ENCODE assay signal across 8 mouse cellular contexts in genomic region chr11:120467736-120468092, GRCm38 (mm10). TPM values are rescaled to one million over a fixed set of nuclear protein-coding genes. Genes with fewer than 3 reads are reported as not detected.
DNase-seq lines count a peak whose midpoint lies in the region; ATAC-seq and TF ChIP-seq lines count a peak whose summit lies in the region.

No protein-coding gene starts in this region.

- H3K4me1 ChIP-seq in kidney, embryonic 15.5 days, result peaks cover 26% of the 10 kb centered on the region
- peaks cover 2% of the 10 kb centered on the region; the same call in 1 of the 2 replicates for H3K4me1 ChIP-seq in cortical plate, adult 2 months (ENCODE audit: control insufficient read depth, insufficient read depth, low read length)
- H3K4me1 ChIP-seq in hindbrain, embryonic 14.5 days (replicated peaks; ENCODE audit: control insufficient read depth, insufficient read depth, low read length), result peaks cover 19% of the 10 kb centered on the region
- H3K4me1 ChIP-seq in midbrain, embryonic 14.5 days (ENCODE audit: control insufficient read depth, insufficient read depth, low read length), result peaks cover 20% of the 10 kb centered on the region

- peak overlapping the region; percentile 60; the same call in 1 of the 2 replicates for H3K27ac ChIP-seq in kidney, embryonic 15.5 days
- H3K27ac ChIP-seq in cortical plate, adult 2 months (ENCODE audit: insufficient read depth, low read length), result no peak overlapping the region
- H3K27ac ChIP-seq in hindbrain, embryonic 14.5 days, result peak overlapping the region; percentile 74
- H3K27ac ChIP-seq in midbrain, embryonic 14.5 days (replicated peaks; ENCODE audit: low read depth, low read length), result peak overlapping the region; percentile 66

- peak overlapping the region; percentile 85 for H3K4me2 ChIP-seq in kidney, embryonic 15.5 days
- H3K4me2 ChIP-seq in hindbrain, embryonic 14.5 days (replicated peaks), result peak overlapping the region; percentile 94
- H3K4me2 ChIP-seq in midbrain, embryonic 14.5 days (ENCODE audit: low read length), result peak overlapping the region; percentile 88

- WGBS in kidney, embryonic 15.5 days, result 1% methylated on average over 33 of the region's 33 CpGs
- 2% methylated on average over 33 of the region's 33 CpGs for WGBS in hindbrain, embryonic 14.5 days
- under 1% methylated on average over 33 of the region's 33 CpGs for WGBS in midbrain, embryonic 14.5 days

- H3K27me3 ChIP-seq in kidney, embryonic 15.5 days, result no peaks in the 10 kb centered on the region
- no peaks in the 10 kb centered on the region for H3K27me3 ChIP-seq in hindbrain, embryonic 14.5 days (ENCODE audit: control insufficient read depth, insufficient read depth, low read length)
- H3K27me3 ChIP-seq in midbrain, embryonic 14.5 days (ENCODE audit: control insufficient read depth, insufficient read depth, low read length), result no peaks in the 10 kb centered on the region

- TF ChIP-seq POLR2A in cortical plate, adult 2 months (IDR thresholded peaks at IDR 0.05; ENCODE audit: extremely low read depth, insufficient read depth, low read length), result no peak

- peaks cover 69% of the 10 kb centered on the region for H3K36me3 ChIP-seq in kidney, embryonic 15.5 days
- H3K36me3 ChIP-seq in hindbrain, embryonic 14.5 days (replicated peaks; ENCODE audit: control insufficient read depth, insufficient read depth), result peaks cover 71% of the 10 kb centered on the region
- peaks cover 60% of the 10 kb centered on the region for H3K36me3 ChIP-seq in midbrain, embryonic 14.5 days (ENCODE audit: control insufficient read depth, insufficient read depth, low read length)

- H3K9me3 ChIP-seq in kidney, embryonic 15.5 days (replicated peaks), result no peaks in the 10 kb centered on the region
- H3K9me3 ChIP-seq in hindbrain, embryonic 14.5 days (ENCODE audit: control insufficient read depth, low read length), result no peaks in the 10 kb centered on the region
- H3K9me3 ChIP-seq in midbrain, embryonic 14.5 days (ENCODE audit: control insufficient read depth, low read length), result no peaks in the 10 kb centered on the region

- no peak for TF ChIP-seq CTCF in cortical plate, adult 2 months (IDR thresholded peaks at IDR 0.05; ENCODE audit: extremely low read depth, insufficient read depth, low read length)

- H3K9ac ChIP-seq in kidney, embryonic 15.5 days, result peak overlapping the region; percentile 95
- H3K9ac ChIP-seq in hindbrain, embryonic 14.5 days, result peak overlapping the region; percentile 83
- H3K9ac ChIP-seq in midbrain, embryonic 14.5 days (replicated peaks; ENCODE audit: low read length), result peak overlapping the region; percentile 75

- no peak for ATAC-seq in kidney, embryonic 15.5 days (replicated peaks; ENCODE audit: low FRiP score)
- ATAC-seq in hindbrain, embryonic 14.5 days (ENCODE audit: low FRiP score), result no peak
- ATAC-seq in midbrain, embryonic 14.5 days (ENCODE audit: low FRiP score, low TSS enrichment), result peak; percentile 61; the same call in 1 of the 2 replicates

- peak overlapping the region; percentile 100 for H3K4me3 ChIP-seq in kidney, embryonic 15.5 days (replicated peaks)
- peak overlapping the region; percentile 74 for H3K4me3 ChIP-seq in cortical plate, adult 2 months (ENCODE audit: insufficient read depth, low read length)
- H3K4me3 ChIP-seq in hindbrain, embryonic 14.5 days (replicated peaks; ENCODE audit: low read length), result peak overlapping the region; percentile 96
- peak overlapping the region; percentile 71 for H3K4me3 ChIP-seq in midbrain, embryonic 14.5 days (replicated peaks; ENCODE audit: low read depth, low read length)

- DNase-seq in kidney, postnatal 25 days, result no peak
- DNase-seq in hindbrain, embryonic 14.5 days (ENCODE audit: low spot score), result no peak
- no peak for DNase-seq in midbrain, embryonic 14.5 days
- no peak for DNase-seq in retina, postnatal 1 day
- no peak for DNase-seq in ovary, adult 18-20 months (ENCODE audit: low spot score)
- DNase-seq in right cerebral cortex, postnatal 25 days, result no peak

RNA-seq across cellular contexts. Expression of gene Arl16, which starts 0.3 kb away (rescaled TPM):
- polyA plus RNA-seq in kidney, embryonic 15.5 days (2015; fragmentation: Nextera tagmentation; extraction: Ambion mirVana), result 42.7 and 53.3 TPM in 2 replicates
- polyA plus RNA-seq in cortical plate, adult 2 months (2012; rRNA removed), result 46.0 and 46.2 TPM in 2 replicates
- polyA plus RNA-seq in hindbrain, embryonic 14.5 days (2014; fragmentation: Nextera tagmentation; extraction: Ambion mirVana), result 56.1 and 56.3 TPM in 2 replicates
- 48.8 and 56.9 TPM in 2 replicates for polyA plus RNA-seq in midbrain, embryonic 14.5 days (2014; fragmentation: Nextera tagmentation; extraction: Ambion mirVana)

RNA-seq across cellular contexts. Expression of gene Ccdc137, which starts 9.8 kb away (rescaled TPM):
- polyA plus RNA-seq in kidney, embryonic 15.5 days (2015; fragmentation: Nextera tagmentation; extraction: Ambion mirVana), result 40.5 and 41.9 TPM in 2 replicates
- 27.6 and 28.5 TPM in 2 replicates for polyA plus RNA-seq in cortical plate, adult 2 months (2012; rRNA removed)
- polyA plus RNA-seq in hindbrain, embryonic 14.5 days (2014; fragmentation: Nextera tagmentation; extraction: Ambion mirVana), result 19.9 and 20.8 TPM in 2 replicates
- polyA plus RNA-seq in midbrain, embryonic 14.5 days (2014; fragmentation: Nextera tagmentation; extraction: Ambion mirVana), result 17.8 and 19.9 TPM in 2 replicates

RNA-seq across cellular contexts. Expression of gene Oxld1, which starts 9.8 kb away (rescaled TPM):
- 13.1 and 13.8 TPM in 2 replicates for polyA plus RNA-seq in kidney, embryonic 15.5 days (2015; fragmentation: Nextera tagmentation; extraction: Ambion mirVana)
- polyA plus RNA-seq in cortical plate, adult 2 months (2012; rRNA removed), result 15.0 and 17.4 TPM in 2 replicates
- polyA plus RNA-seq in hindbrain, embryonic 14.5 days (2014; fragmentation: Nextera tagmentation; extraction: Ambion mirVana), result 11.4 and 12.4 TPM in 2 replicates
- 11.2 and 12.5 TPM in 2 replicates for polyA plus RNA-seq in midbrain, embryonic 14.5 days (2014; fragmentation: Nextera tagmentation; extraction: Ambion mirVana)

RNA-seq across cellular contexts. Expression of gene Pde6g, which starts 14.4 kb away (rescaled TPM):
- polyA plus RNA-seq in kidney, embryonic 15.5 days (2015; fragmentation: Nextera tagmentation; extraction: Ambion mirVana), result 0.28 and 0.38 TPM in 2 replicates
- 0.59 and 0.81 TPM in 2 replicates for polyA plus RNA-seq in cortical plate, adult 2 months (2012; rRNA removed)
- polyA plus RNA-seq in hindbrain, embryonic 14.5 days (2014; fragmentation: Nextera tagmentation; extraction: Ambion mirVana), result 0.40 TPM in 2 replicates
- polyA plus RNA-seq in midbrain, embryonic 14.5 days (2014; fragmentation: Nextera tagmentation; extraction: Ambion mirVana), result 0.32 TPM in 1 of 2 replicates, not detected in the other

RNA-seq across cellular contexts. Expression of gene Mrpl12, which starts 16.7 kb away (rescaled TPM):
- 166 and 172 TPM in 2 replicates for polyA plus RNA-seq in kidney, embryonic 15.5 days (2015; fragmentation: Nextera tagmentation; extraction: Ambion mirVana)
- 96.3 and 96.6 TPM in 2 replicates for polyA plus RNA-seq in cortical plate, adult 2 months (2012; rRNA removed)
- 131 and 132 TPM in 2 replicates for polyA plus RNA-seq in hindbrain, embryonic 14.5 days (2014; fragmentation: Nextera tagmentation; extraction: Ambion mirVana)
- polyA plus RNA-seq in midbrain, embryonic 14.5 days (2014; fragmentation: Nextera tagmentation; extraction: Ambion mirVana), result 113 and 151 TPM in 2 replicates
